Mouse (Mus musculus): ENCODE measurements around the gene Snu13.

Gene Snu13

GRCm38 (mm10) chr15:82027276-82027675, 20.1 kb downstream of the Snu13 start:
- no peak for DNase-seq (ENCODE audit: low spot score)

GRCm38 (mm10) chr15:82023965-82024635, 23.3 kb downstream of the Snu13 start:
- no peak for DNase-seq (ENCODE audit: low spot score)

GRCm38 (mm10) chr15:82022535-82023088, 24.8 kb downstream of the Snu13 start:
- DNase-seq (ENCODE audit: low spot score) = no peak

GRCm38 (mm10) chr15:82019288-82019687, 28.1 kb downstream of the Snu13 start:
- DNase-seq (ENCODE audit: low spot score) = no peak

GRCm38 (mm10) chr15:82017461-82017860, 29.9 kb downstream of the Snu13 start:
- DNase-seq (ENCODE audit: low spot score) = no peak

- DNase-seq (ENCODE audit: low spot score) = no peak
Measured at GRCm38 (mm10) chr15:82016830-82017229, 30.6 kb downstream of the Snu13 start.

GRCm38 (mm10) chr15:82016101-82016808, 31.1 kb downstream of the Snu13 start:
- peak; percentile 97 for DNase-seq (ENCODE audit: low spot score)

GRCm38 (mm10) chr15:82015392-82016100, 31.9 kb downstream of the Snu13 start:
- DNase-seq (ENCODE audit: low spot score) = peak; percentile 11

GRCm38 (mm10) chr15:82014745-82015391, 32.5 kb downstream of the Snu13 start:
- DNase-seq (ENCODE audit: low spot score) = no peak

- no peak for DNase-seq (ENCODE audit: low spot score)
Measured at GRCm38 (mm10) chr15:82011947-82012346, 35.5 kb downstream of the Snu13 start.

- DNase-seq (ENCODE audit: low spot score) = no peak
Measured at GRCm38 (mm10) chr15:82004257-82004656, 43.1 kb downstream of the Snu13 start.

- no peak for DNase-seq (ENCODE audit: low spot score)
Measured at GRCm38 (mm10) chr15:81993992-81994391, 53.4 kb downstream of the Snu13 start.

GRCm38 (mm10) chr15:81990549-81990948, 56.8 kb downstream of the Snu13 start:
- no peak for DNase-seq (ENCODE audit: low spot score)
